ENCODE assay signal across 9 mouse cellular contexts in the genomic region with DNA sequence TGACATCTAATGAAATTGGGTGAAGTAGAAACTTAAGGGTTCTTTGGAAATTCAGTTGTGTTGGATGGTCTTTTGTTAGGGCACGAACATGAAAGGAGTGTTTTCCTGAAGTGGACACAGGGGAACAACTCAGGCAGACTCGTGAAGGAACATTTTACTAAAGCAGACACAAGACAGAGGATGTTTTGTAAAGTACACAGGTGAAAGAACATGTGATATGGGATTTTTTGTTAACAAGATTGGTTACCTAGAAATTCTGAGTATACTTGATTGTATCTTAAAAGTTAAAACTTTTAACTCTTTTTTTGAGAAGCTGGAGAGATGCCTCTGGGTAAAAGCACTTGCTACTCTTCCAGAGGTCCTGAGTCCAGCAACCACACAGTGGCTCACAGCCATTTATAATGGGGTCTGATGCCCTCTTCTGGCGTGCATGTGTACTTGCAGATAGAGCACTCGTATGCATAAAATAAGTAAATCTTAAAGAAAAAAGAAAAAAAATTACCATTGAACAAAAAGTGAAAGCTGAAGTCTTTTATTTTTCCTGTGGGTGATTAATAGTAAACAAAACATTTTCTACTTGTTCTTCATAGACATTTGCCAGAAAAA. TPM values are rescaled to one million over a fixed set of nuclear protein-coding genes. Genes with fewer than 3 reads are reported as not detected.
DNase-seq lines count a peak whose midpoint lies in the region; ATAC-seq and TF ChIP-seq lines count a peak whose summit lies in the region.
"Had no signal": no experiment of that assay in that cellular context is flagged by ENCODE, and none has a peak within 500 bp of the region (broad histone marks: within the 10 kb centered on the region; RNA-seq: fewer than 3 reads in every experiment).

No protein-coding gene starts in this region.

- no peaks in the 10 kb centered on the region for H3K9me3 ChIP-seq in ES-E14 (ENCODE audit: control insufficient read depth, insufficient read depth, low read depth, low read length)
- H3K9me3 ChIP-seq: midbrain, embryonic 12.5 days had no signal

- H3K4me3 ChIP-seq in layer of hippocampus, adult 2 months = no peak overlapping the region
- no peak overlapping the region for H3K4me3 ChIP-seq in ES-E14 (ENCODE audit: insufficient read depth in 1 of 2, low read depth in 1 of 2, low read length in 2 of 2, poor library complexity in 1 of 2, severe bottlenecking in 1 of 2)
- H3K4me3 ChIP-seq: midbrain, embryonic 12.5 days had no signal

- no peaks in the 10 kb centered on the region for H3K4me1 ChIP-seq in ES-E14 (ENCODE audit: control insufficient read depth in 2 of 2, insufficient read depth in 2 of 2, low read length in 2 of 2, poor library complexity in 1 of 2)

- ATAC-seq in inflammation-experienced regulatory T-cells, adult 6 months = peak; percentile 80
- ATAC-seq in megakaryocyte, adult 5-6 weeks (ENCODE audit: poor library complexity, severe bottlenecking) = peak; percentile 62

- no peak for DNase-seq in layer of hippocampus, adult 2 months (ENCODE audit: low spot score in 2 of 2)
- no peak for DNase-seq in layer of hippocampus, postnatal 10 days (ENCODE audit: low spot score in 2 of 2)
- DNase-seq in ES-E14 (ENCODE audit: low read depth, low spot score) = no peak
- DNase-seq in brain, adult 2 months (ENCODE audit: low read depth, low spot score) = peak; percentile 83
- DNase-seq in gastrocnemius, adult 18-20 months (ENCODE audit: low spot score) = no peak
- no peak for DNase-seq in cerebellum, adult 8-10 months

- in situ Hi-C loops in ES-E14 (cut with MboI; ENCODE audit: low sequenced_read_pairs in 2 of 2, unreplicated experiment in 2 of 2) = no loop called here

- no peaks in the 10 kb centered on the region for H3K36me3 ChIP-seq in ES-E14 (ENCODE audit: control insufficient read depth, insufficient read depth, low read length, poor library complexity, severe bottlenecking)
- H3K36me3 ChIP-seq: midbrain, embryonic 12.5 days had no signal

- no peak overlapping the region for H3K27ac ChIP-seq in layer of hippocampus, adult 2 months
- H3K27ac ChIP-seq in ES-E14 (ENCODE audit: insufficient read depth, low read depth, low read length, poor library complexity, severe bottlenecking) = no peak overlapping the region
- H3K27ac ChIP-seq: midbrain, embryonic 12.5 days had no signal

- TF ChIP-seq CTCF in layer of hippocampus, adult 2 months (conservative IDR thresholded peaks at IDR 0.05) = peak; percentile 89

- H3K9ac ChIP-seq in ES-E14 (ENCODE audit: insufficient read depth, low read depth, low read length, poor library complexity, severe bottlenecking) = no peak overlapping the region
- H3K9ac ChIP-seq: midbrain, embryonic 12.5 days had no signal

TF ChIP-seq in ES-E14, 5 proteins besides CTCF, POLR2A, EP300 and RAD21:
- TF ChIP-seq MAFK (IDR thresholded peaks at IDR 0.05; ENCODE audit: insufficient read depth, low read depth, low read length) (no peak), ZC3H11A (IDR thresholded peaks at IDR 0.05; ENCODE audit: borderline replicate concordance, low read depth, low read length) (0 out of 2 replicates have a peak, but pooled peaks have one; percentile 27)

RNA-seq across cellular contexts. Expression of gene Lims1, which starts 54.4 kb away (rescaled TPM):
- total RNA-seq in layer of hippocampus, adult 2 months (2021) = 10 to 100 TPM; 20.7 to 22.6 TPM
- 10 to 100 TPM; 30.2 to 30.8 TPM for total RNA-seq in layer of hippocampus, postnatal 10 days (2021)
- 51.0 and 59.8 TPM in 2 replicates for total RNA-seq in ES-E14 (2012; rRNA removed)
- polyA plus RNA-seq in inflammation-experienced regulatory T-cells, adult 6 months (2017; shearing (Covaris generic)) = 100 to 1,000 TPM in 2 of 3 experiments, 10 to 100 TPM in 1; 96.1 to 111 (median 106) TPM
- total RNA-seq in megakaryocyte, adult 5-6 weeks (2015) = 239 and 260 TPM in 2 replicates
- 171 and 182 TPM in 2 replicates for total RNA-seq in megakaryocyte, adult 5-6 weeks (2017)
- total RNA-seq in gastrocnemius, adult 18-20 months (2021) = 10 to 100 TPM; 38.1 to 55.4 TPM
